Mouse (Mus musculus): ENCODE data around the gene Esm1.

Esm1 gene

DNA sequence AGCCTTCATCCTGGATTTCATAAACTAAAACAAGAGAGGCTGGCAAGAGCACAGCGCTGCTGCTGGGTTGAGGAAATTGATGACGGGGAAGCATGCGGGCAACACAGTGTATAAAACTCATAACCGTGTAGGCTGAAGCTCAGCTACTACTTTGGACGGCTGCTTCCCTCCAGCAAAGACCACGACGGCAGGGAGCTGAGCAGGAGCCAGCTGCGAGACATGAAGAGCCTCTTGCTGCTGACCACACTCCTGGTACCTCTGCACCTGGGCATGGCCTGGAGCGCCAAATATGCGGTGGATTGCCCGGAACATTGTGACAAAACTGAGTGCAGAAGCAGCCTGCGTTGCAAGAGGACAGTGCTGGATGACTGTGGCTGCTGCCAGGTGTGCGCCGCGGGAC, at the start of gene Esm1:
TSS of gene Esm1 (plus strand) at position 36 of the 400 bp plus-strand sequence.
- no peak for DNase-seq (ENCODE audit: low spot score)

DNA sequence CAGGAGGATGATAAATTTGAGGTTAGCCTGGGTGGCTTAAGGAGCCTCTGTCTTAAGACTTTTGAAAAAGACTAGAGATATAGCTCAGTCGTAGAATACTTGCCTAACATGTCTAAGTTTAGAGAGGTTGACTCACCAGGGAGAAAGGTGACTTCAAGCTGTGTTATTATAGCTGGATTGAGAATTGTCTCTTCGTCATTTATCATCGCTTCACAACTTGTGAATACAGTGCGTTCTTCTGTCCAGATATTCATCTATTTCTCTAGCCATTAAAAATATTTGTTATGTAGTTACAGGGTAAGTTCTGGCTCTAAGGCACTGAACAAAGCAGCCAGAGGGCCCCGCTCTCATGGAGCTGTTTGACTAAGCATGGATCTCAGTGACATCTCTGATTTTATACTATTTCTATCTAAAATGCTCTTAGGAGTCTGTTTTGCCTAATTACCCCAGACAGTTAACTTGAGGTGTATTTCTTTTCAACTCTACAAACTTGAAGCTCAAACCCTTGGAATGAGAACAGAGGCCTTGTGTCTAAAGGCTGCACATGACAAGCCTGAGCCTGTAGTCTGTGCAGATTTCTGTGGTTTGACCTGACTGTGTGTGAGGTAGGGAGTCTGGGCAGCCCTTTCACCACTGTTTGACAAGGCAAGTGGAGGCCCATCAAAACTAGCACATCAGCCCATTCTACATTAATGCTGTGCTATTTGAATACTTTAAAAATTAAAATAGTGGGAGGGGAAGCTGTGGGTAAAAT, 45.0 kb upstream of the Esm1 start:
- no peak for DNase-seq (ENCODE audit: low spot score)

DNA sequence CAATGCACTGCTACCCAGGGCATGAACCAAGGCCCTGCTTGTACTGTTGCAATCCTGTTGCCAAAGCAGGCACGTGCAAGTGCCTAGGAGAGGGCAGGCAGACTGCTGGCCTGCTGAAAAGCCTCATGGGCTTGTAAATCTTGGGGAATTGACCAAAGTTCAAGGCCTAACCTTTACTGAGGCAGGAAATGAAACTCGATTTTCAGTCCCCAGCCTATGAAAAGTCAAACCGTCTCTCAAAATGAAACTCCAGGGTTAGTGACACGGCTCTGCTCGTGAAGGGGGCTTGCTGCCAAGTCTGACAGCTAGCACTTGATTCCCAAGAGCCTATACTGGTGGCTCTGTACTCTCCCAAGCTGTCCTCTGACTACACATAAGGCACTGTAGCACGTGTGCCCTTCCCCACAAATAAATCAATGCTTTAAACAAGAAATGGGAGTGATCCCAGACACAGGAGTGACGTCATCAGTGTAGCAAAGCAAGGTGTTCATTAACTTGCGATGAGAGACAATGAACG, 41.4 kb upstream of the Esm1 start:
- no peak for DNase-seq (ENCODE audit: low spot score)

DNA sequence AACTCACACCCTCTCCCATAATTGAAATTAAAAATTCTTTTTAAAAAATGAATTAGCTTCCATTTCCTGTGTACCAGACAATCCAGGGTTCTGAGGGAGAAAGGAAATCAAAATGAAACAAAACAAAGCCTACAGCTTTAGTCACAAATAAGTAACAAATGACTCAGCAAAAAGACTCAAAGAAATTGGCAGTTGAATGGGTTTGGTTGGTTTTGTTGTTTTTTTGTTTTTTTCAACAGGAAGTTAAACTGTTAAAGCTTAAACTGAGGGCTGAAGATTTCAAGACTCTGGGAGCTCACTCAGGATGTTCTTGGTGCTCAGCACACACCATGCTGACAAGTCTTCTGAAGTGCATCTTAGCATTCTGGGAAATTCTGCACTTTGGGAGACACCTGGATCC, 39.2 kb upstream of the Esm1 start:
- no peak for DNase-seq (ENCODE audit: low spot score)

DNA sequence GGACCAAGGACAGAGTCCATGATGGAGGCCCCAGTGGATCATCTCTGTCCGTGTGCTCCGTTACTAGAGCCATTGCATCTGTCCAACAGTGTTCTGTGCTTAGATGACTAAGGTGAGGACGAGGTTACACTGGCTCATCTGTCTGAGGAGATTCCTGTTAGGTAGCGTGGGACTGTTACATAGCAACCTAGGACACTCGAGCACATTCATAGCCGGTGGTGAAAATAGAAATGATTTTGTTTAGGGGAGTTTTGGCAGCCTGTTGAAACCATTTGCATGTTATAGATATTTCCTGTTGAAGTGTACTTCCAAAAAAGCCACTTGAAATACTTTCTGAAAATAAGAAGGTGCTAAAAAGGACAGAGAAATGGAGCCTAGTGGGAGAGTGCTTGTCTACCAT, 35.3 kb upstream of the Esm1 start:
- no peak for DNase-seq (ENCODE audit: low spot score)

DNA sequence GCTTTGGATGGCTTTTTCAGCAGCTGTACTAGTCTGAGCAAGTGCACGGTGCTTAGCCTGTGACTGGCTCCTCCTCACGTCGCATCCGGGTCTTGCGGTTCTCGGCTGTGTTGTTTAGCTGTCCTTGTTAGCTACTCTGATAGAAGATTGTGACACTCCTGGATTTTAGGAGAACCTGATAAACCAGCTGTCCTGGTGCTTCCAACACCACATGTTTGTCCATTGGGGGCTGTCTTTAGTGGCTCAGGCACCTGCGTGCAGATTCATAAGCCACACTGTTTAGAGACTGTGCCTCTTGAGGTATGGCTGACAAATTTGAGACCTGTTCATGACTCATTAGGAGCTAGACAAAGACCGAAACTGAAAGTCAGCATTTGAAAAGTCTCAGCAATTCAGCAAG, 26.1 kb upstream of the Esm1 start:
- no peak for DNase-seq (ENCODE audit: low spot score)

DNA sequence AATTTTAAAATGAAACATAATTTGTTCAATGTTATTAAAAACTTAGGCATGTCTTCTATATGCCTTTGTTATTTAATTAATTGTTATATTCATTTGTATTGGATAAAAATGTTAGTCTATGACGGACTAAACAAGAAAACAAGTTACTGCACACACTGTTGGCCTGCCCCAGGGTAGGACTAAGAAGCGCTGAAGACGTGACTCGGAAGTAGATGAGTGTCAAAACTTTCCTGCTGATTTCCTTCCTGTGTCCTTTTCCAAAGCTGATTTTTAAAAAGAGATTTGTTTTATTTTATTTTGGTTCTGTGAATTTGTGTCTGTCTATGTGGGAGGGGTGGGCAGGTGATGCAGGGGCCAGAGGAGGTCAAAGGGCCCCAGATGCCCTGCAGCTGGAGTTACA, 25.7 kb upstream of the Esm1 start:
- no peak for DNase-seq (ENCODE audit: low spot score)

DNA sequence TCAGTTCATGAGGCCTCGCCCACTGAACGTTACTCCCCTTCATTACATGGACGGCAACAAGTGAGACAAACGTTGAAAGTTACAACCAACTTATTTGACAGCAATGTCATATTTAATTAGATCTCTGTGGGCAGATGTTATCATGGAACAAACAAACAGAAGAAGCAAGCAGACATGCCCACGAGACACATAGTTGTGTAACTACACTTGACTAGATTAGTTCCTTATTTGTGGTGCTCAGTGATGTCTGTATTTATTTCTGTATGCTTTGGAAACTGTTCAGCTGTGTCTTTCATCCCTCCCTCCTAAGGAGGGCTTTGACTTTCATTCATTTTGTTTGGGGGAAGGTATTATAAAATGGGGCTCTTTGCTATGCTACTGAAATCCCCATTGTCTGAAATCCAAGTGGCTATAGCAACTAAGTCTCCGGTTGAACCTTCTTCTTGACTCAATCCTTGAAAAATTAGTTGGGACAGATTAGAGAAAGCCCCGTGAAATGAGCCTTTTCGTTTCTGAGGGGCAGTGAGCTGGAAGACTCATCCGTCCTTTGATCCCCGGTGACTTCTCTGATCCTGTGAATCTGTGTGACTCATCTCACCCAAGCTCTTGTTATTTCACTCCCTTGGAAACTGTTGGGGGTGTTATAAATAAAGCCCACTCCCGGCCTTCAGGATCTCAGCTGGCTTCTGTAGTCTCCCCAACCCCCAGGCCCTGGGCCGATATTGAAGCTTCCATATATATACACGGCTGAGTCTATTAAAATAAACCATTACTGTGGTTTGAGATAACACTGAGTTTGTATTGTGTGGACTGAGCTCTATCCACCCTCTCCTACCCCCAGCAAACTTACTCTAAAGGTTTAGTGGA, 12.4 kb upstream of the Esm1 start:
- no peak for DNase-seq (ENCODE audit: low spot score)

DNA sequence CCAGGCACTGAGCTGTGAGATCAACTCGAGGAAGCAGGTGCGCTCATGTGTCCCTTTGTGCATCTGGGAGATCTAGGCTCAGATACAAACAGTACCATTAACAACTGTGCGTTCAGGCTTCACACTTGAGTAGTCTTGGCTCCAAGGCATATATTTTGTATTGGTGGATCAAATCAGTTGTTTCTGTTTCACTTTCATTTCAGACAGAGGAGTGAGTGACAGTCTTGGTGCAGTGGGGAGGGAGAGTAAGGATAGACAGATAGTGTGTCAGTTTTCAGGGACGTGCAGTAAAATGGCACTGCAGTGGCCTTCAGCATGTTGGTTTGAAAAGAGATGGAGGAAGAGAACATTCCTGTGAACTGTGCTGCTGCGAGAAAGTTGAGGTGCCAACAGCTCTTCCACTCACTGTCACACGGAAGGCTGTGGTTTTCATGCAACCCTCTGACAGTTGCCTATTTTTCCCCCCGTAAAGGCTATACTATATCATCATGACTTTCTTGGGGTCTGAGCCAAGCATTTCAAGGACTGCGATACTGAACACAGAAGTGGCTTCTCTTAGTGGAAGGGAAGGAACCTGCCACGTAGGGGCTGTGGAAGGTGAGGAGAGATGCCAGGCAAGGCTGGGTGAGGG, 11.5 kb upstream of the Esm1 start:
- no peak for DNase-seq (ENCODE audit: low spot score)

DNA sequence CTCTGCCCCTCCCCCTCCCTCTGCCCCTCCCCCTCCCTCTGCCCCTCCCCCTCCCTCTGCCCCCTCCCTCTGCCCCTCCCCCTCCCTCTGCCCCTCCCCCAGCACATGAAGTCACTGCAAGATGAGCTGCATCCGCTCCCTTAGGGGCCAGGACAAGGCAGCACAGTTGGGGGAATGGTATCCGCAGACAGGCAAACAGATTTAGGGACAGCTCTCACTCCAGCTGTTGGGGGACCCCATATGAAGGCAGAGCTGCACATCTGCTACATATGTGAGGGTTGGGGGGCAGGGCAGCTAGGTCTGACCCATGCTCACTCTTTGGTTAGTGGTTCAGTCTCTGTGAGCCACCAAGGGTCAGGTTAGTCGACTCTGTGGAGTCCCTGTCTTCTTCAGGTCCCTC, 10.1 kb upstream of the Esm1 start:
- DNase-seq (ENCODE audit: low spot score) = no peak

DNA sequence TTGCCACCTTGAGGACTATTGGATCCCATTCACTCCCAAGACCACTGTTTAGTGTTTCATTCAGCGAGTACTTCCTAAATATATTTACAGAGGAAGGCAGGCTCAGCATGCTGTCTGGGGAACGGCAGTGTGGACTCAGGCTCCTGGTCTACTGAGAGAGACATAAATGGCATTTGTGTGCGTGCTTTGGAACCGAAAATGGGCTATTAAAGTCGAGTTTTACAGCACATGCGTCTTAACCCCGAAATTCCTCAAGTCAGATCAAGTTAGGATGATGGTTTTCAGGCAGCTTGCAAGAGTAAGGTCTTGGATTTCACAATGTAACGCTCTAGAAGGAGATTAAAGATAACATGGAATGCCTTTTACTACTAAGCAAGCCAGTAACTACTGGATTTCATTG, 8.7 kb upstream of the Esm1 start:
- DNase-seq (ENCODE audit: low spot score) = no peak

DNA sequence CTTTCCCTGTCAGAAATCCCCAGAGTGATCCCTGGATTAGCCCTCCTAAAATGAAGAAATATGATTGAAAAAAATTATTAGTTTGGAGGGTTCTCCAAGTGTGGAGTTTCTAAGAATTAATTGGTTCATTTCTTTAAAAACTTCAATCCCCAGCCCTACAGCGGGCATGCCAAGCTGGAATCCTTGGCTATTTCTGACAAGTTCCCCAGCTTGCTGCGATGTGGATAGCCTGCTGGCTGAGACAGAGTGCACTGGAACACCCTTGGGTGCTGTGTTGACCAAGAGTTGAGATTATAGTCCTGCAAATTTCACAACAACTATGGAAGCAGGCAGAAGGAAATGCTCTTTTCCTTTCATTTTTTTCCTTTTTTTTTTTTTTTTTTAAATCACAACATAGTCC, 7.8 kb upstream of the Esm1 start:
- no peak for DNase-seq (ENCODE audit: low spot score)

DNA sequence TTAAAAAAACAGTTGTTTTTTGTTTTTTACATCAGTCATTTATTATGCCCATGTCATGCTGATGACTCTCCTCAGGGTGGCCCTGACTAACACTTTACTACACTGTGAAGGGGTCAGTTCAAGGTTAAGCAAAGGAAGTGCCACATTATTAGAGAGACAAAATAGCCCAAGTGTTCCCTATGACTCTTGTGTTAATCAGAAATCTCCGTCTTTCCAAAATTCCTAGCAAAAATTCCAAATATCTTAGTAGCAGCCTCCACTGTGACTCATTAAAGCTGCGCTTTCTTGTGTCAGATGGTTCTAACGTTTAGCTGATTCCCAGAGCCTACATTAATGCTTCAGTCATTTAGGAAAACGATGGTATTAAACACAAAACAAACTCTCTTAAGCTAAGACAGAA, 7.3 kb upstream of the Esm1 start:
- DNase-seq (ENCODE audit: low spot score) = no peak

DNA sequence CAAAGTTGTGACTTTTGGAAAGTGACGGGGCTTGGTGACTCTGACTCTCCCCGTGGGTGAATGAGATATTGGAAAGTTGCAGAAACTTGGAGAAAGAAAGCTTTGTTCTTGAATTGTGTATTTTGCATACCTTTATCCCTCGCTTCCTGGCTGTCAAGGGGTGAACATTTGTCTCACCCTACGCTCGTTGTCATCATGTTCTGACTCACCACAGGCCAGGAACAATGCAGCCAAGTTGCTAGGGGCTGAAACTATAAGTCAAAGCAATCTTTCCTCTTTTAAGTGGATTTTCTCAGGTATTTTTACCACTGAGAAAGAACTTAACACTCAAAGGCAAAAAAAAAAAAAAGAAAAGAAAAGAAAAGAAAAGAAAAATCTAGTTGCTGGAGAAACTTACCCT, 6.3 kb upstream of the Esm1 start:
- DNase-seq (ENCODE audit: low spot score) = no peak

DNA sequence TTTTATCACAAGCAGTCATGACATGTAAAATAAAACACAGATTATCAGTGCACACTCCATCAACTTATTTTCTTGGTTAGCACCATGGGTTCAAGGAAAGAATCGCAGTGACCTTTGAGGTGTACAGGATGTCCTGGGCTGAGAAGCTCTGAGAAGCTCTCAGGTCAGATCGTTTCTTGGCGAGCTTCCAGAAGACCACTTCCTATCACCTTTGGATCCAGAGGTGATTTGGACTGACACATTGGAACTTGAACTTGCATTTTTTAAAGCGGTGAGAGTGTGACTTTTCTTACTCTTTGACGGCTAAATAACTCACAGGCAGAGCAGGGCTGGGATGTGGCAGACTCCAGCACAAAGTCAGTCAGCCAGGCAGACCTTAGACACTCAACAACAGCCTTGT, 4.1 kb upstream of the Esm1 start:
- DNase-seq (ENCODE audit: low spot score) = no peak

DNA sequence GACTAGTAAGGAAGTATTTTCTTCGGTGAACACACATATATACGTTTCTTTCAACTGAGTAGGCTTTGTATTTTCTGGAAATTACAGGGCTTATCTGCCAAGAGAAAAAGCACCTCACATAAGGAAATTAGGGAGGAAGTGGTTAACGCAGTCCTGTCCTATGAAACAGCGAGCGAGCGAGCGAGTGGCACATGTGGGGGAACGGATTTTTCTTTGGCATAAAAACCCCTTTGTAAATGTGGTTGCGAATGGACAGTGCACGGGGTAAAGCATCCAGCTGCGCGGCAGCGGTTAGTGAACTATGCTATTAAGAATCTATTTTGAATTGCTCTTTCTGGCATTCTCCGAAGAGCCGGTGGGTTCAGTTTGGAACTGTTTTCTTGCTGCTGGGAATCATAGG, 1.9 kb downstream of the Esm1 start:
- DNase-seq (ENCODE audit: low spot score) = no peak

DNA sequence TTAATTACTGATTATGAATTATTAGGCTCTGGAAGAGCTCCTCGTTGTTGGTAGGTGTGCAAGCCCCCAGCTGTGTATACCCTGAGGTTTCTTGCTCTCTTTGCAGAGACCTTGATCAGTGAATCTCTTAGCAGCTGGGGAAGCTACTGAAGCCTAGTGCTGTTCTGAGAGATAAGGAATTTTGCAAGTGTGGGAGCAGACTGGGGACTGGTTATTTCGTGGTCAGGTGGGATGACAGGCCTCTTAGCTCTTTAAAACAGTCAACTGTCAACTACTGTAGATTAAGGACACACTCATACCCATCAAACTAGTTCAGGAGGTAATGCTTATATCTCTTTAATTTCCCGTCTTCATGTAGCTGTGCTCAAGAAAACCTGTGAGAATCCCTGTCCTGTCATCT, 2.9 kb downstream of the Esm1 start:
- DNase-seq (ENCODE audit: low spot score) = no peak

DNA sequence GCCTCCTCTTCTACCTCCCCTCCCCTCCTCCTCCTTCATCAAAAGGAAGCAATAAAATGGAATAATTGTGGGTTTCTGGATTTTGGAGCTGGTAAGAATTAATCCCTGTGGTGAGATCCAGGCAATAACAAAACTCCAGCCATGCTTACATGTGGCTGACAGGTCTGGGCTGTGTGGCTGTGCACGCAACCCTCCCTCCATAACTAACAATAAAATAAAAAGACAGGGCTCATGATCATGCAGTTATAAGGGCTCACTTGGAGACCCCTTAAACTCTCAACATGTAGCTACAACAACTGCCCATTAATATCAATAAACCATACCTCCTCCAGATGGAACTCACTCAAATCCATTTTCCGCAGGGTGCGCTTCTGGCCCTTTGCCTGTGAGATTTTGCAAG, 4.4 kb downstream of the Esm1 start:
- no peak for DNase-seq (ENCODE audit: low spot score)

DNA sequence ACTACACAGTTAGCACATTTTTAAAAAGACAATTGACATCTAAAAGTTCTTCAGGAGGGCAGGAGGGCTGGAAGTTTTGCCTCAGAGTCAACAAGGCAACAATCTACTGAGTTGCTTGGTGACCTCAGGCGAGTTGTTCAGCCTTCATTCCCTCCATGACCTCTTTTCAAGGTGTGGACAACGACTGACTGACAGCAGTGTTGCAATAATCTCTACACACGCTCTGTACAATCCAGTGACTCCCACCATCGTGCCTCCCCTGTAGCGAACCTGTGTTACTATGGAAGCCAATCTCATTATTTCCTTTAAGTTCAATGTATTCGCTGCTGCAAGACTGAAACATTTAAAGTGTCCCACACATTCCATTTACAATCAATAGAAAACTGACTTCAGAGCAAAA, 12.4 kb downstream of the Esm1 start:
- no peak for DNase-seq (ENCODE audit: low spot score)

DNA sequence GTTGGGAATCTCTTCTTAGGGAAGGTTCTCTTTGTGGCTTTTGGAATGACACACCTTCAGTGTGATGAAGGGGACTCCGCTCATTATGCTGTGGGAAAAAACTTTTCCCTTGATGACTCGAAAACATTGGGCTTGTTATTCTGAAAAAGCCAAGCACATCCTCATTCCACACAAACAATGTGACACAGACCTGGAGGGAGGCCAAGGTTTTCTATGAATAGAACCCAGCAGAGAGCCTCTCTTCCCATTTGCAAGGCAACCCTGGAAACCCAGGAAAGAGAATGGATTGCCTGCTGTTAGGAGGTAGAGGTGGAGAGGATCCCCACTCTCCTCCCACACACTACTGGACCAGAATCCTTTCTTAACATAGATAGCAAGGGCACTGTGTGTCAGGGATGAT, 14.6 kb downstream of the Esm1 start:
- DNase-seq (ENCODE audit: low spot score) = peak; percentile 51

DNA sequence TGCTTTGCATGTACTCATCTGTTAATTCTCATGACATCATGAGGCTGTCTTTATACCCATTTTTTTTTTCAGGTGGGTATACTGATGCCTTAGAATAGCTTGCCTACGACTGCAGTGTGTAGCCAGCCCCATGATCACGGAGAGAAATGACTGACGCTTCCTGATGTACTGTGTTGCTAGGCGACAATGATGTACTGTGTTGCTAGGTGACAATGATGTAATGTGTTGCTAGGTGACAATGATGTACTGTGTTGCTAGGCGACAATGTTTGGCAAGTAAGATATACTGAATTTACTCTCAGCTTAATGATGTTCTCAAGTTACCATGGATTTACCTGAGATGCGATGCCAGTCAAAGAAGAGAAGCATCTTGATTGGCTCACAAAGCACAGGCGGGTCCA, 16.4 kb downstream of the Esm1 start, which contains the start of gene Gzmk:
TSS of gene Gzmk (minus strand) at position 98 of the 400 bp plus-strand sequence.
- no peak for DNase-seq (ENCODE audit: low spot score)

DNA sequence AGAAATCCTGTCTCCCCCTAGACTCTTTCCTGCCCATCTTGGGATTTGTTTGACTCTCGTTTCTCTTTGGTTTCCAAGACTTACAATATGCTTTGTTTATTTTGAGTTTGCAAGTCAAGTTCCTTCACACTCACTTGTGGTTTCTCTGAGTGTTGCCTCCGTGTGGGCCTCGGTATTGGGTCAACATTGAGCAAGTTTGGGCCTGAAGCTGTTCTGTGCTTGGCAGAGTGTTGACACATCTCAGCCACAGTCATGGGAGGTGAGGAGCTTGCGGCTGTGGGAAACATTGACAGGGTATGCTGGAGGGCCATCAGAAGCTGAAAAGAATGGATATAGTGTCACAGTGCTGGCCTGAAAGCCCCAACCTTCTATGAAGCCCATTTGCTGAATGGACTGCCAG, 17.6 kb downstream of the Esm1 start:
- no peak for DNase-seq (ENCODE audit: low spot score)
